Mouse (Mus musculus): ENCODE results near the gene Mpp5.

DNA sequence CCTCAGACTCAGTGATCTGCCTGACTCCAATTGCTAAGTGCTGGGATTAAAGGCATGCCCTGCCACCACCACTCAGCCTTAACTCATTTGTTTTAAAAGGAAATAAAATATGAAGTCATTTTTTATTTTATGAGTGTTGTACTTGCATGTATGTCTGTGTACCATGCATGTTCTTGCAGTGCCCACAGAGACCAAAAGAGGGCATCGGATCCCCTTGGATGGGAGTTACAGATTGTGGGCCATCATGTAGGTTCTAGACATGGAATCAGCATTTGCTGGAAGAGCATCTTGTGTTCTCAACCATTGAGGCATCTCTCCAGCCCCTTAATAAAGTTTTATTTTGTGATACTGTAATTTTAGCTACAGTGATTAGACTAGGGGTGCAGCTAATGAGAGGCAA is 116.7 kb downstream of the Mpp5 start:
- TF ChIP-seq MYOD1 (IDR thresholded peaks at IDR 0.05; ENCODE audit: control insufficient read depth in 1 of 3, insufficient read length in 2 of 3, low read depth in 2 of 3) (no peak), POLR2AphosphoS2 (IDR thresholded peaks at IDR 0.05; ENCODE audit: insufficient read length, low read depth) (no peak)

Measured in myocyte (in vitro differentiated cells).